Mouse (Mus musculus) midbrain, embryonic 14.5 days (tissue): ENCODE measurements around the gene Astn2. TPM values are rescaled to one million over a fixed set of nuclear protein-coding genes. Genes with fewer than 3 reads are reported as not detected.
A peak's percentile ranks its signal among the peaks of the same experiment; 100 is the strongest.
"Not testable (repeated sequence)": the region's sequence is repeated elsewhere in the genome, so short reads cannot be mapped to it uniquely, and the experiment has no call there.

Experiments used
- ATAC-seq: fragments of 200-750 bp; cut with Nextera tagmentation; 2 replicates; pipeline ENCODE4 v1.8.0; 2017; ENCODE audit warnings: moderate number of reproducible peaks, moderate library complexity; ENCODE audit not compliant: low FRiP score, low TSS enrichment
- DNase-seq: peaks from one replicate; pipeline ENCODE4 v3.0.0-alpha.2; 2015
- H3K27ac ChIP-seq: fragments of 300-500 bp; sonication (generic); replicated peaks from 2 replicates; pipeline ENCODE4 v1.5.1; 2014; ENCODE audit warnings: mild to moderate bottlenecking, low read depth, low read length, moderate library complexity
- H3K27me3 ChIP-seq: fragments of 300-500 bp; sonication (generic); 2 replicates; pipeline ENCODE4 v1.6.1; 2014; ENCODE audit warnings: low read length, control low read depth, mixed read lengths; ENCODE audit not compliant: control insufficient read depth, insufficient read depth
- H3K36me3 ChIP-seq: fragments of 300-500 bp; sonication (generic); 2 replicates; pipeline ENCODE4 v1.6.1; 2014; ENCODE audit warnings: low read length, control low read depth; ENCODE audit not compliant: control insufficient read depth, insufficient read depth
- H3K4me1 ChIP-seq: fragments of 300-500 bp; sonication (generic); 2 replicates; pipeline ENCODE4 v1.6.1; 2014; ENCODE audit warnings: mild to moderate bottlenecking, antibody characterized with exemption, low read length, control low read depth; ENCODE audit not compliant: control insufficient read depth, insufficient read depth
- H3K4me2 ChIP-seq: fragments of 300-500 bp; sonication (generic); 2 replicates; pipeline ENCODE4 v1.6.1; 2014; ENCODE audit warnings: mild to moderate bottlenecking, low read length, moderate library complexity
- H3K4me3 ChIP-seq: fragments of 300-500 bp; sonication (generic); replicated peaks from 2 replicates; pipeline ENCODE4 v1.5.1; 2014; ENCODE audit warnings: low read depth, low read length
- H3K9ac ChIP-seq: fragments of 300-500 bp; sonication (generic); replicated peaks from 2 replicates; pipeline ENCODE4 v1.6.1; 2014; ENCODE audit warnings: mild to moderate bottlenecking, low read length, moderate library complexity
- H3K9me3 ChIP-seq: fragments of 300-500 bp; sonication (generic); 2 replicates; pipeline ENCODE4 v1.6.1; 2016; ENCODE audit warnings: low read length, control low read depth, mixed read lengths; ENCODE audit not compliant: control insufficient read depth
- WGBS: fragments of 180-500 bp; shearing (Covaris S2); extraction: QIAGEN DNeasy Blood & Tissue Kit; methylation state at CpG from one replicate; pipeline ENCODE4 v1.1.7; 2014; 5-methylcytosine and 5-hydroxymethylcytosine counted together
- polyA plus RNA-seq: library from polyadenylated mRNA; unstranded; fragments of >200 nt; fragmentation: Nextera tagmentation; extraction: Ambion mirVana; gene quantifications from 2 replicates; pipeline ENCODE4 v1.2.1, GENCODE M21; 2014

Gene Astn2
- polyA plus RNA-seq, 1 experiment from 2014 or later, result 4.4 TPM

- H3K36me3 ChIP-seq, result no peaks in the 10 kb centered on the region
- H3K9me3 ChIP-seq, result no peaks in the 10 kb centered on the region
- ATAC-seq, result no peak
- no peaks in the 10 kb centered on the region for H3K27me3 ChIP-seq
- H3K4me1 ChIP-seq, result peaks cover 16% of the 10 kb centered on the region
- no peak overlapping the region for H3K27ac ChIP-seq
- WGBS, result 84% methylated on average over 3 of the region's 3 CpGs
- DNase-seq, result no peak
- no peak overlapping the region for H3K4me2 ChIP-seq
- H3K4me3 ChIP-seq, result no peak overlapping the region
- no peak overlapping the region for H3K9ac ChIP-seq
These were observed 720.0 kb downstream of the Astn2 start for GRCm38 (mm10) chr4:65684401-65684800.

- not testable (repeated sequence) for H3K4me3 ChIP-seq, ATAC-seq, H3K9ac ChIP-seq, H3K27ac ChIP-seq, H3K4me1 ChIP-seq, H3K4me2 ChIP-seq, DNase-seq, H3K36me3 ChIP-seq, H3K9me3 ChIP-seq, H3K27me3 ChIP-seq
- 27% methylated on average over 2 of the region's 2 CpGs for WGBS
These were observed 724.6 kb downstream of the Astn2 start for GRCm38 (mm10) chr4:65679786-65680185.

GRCm38 (mm10) chr4:65678929-65679328 lies 725.5 kb downstream of the Astn2 start:
- ATAC-seq, result no peak
- H3K4me3 ChIP-seq, result no peak overlapping the region
- H3K4me2 ChIP-seq, result no peak overlapping the region
- peak overlapping the region; percentile 58 for H3K27ac ChIP-seq
- peaks cover 4% of the 10 kb centered on the region; the same call in 1 of the 2 replicates for H3K4me1 ChIP-seq
- no peaks in the 10 kb centered on the region for H3K36me3 ChIP-seq
- WGBS, result 20% methylated on average over 5 of the region's 5 CpGs
- peak; percentile 53 for DNase-seq
- H3K27me3 ChIP-seq, result no peaks in the 10 kb centered on the region
- H3K9ac ChIP-seq, result no peak overlapping the region
- H3K9me3 ChIP-seq, result no peaks in the 10 kb centered on the region

- ATAC-seq (no peak), DNase-seq (no peak)
- no peak overlapping the region for H3K4me3 ChIP-seq
- H3K9ac ChIP-seq, result no peak overlapping the region
- H3K36me3 ChIP-seq, result no peaks in the 10 kb centered on the region
- no peaks in the 10 kb centered on the region for H3K9me3 ChIP-seq
- no peak overlapping the region for H3K4me2 ChIP-seq
- peak overlapping the region; percentile 58 for H3K27ac ChIP-seq
- 72% methylated on average over 5 of the region's 5 CpGs for WGBS
- H3K27me3 ChIP-seq, result no peaks in the 10 kb centered on the region
- peaks cover 4% of the 10 kb centered on the region; the same call in 1 of the 2 replicates for H3K4me1 ChIP-seq
These were observed 725.9 kb downstream of the Astn2 start for GRCm38 (mm10) chr4:65678495-65678894.

GRCm38 (mm10) chr4:65674267-65674978 lies 730.0 kb downstream of the Astn2 start:
- 91% methylated on average over 4 of the region's 4 CpGs for WGBS
- Histone ChIP-seq H3K36me3 (no peaks in the 10 kb centered on the region), H3K9me3 (no peaks in the 10 kb centered on the region), H3K4me3 (no peak overlapping the region), H3K27me3 (no peaks in the 10 kb centered on the region), H3K4me1 (peaks cover 4% of the 10 kb centered on the region; the same call in 1 of the 2 replicates), H3K27ac (no peak overlapping the region), H3K9ac (no peak overlapping the region), H3K4me2 (no peak overlapping the region)
- DNase-seq (no peak), ATAC-seq (no peak)

- H3K4me3 ChIP-seq, result no peak overlapping the region
- no peaks in the 10 kb centered on the region for H3K27me3 ChIP-seq
- H3K9ac ChIP-seq, result no peak overlapping the region
- H3K36me3 ChIP-seq, result no peaks in the 10 kb centered on the region
- DNase-seq, result no peak
- 87% methylated on average over 4 of the region's 4 CpGs for WGBS
- H3K9me3 ChIP-seq, result no peaks in the 10 kb centered on the region
- no peaks in the 10 kb centered on the region for H3K4me1 ChIP-seq
- no peak overlapping the region for H3K27ac ChIP-seq
- no peak for ATAC-seq
- H3K4me2 ChIP-seq, result no peak overlapping the region
These were observed 730.9 kb downstream of the Astn2 start for GRCm38 (mm10) chr4:65673418-65673933.

GRCm38 (mm10) chr4:65672294-65672693 lies 732.1 kb downstream of the Astn2 start:
- Histone ChIP-seq H3K4me3 (no peak overlapping the region), H3K27me3 (no peaks in the 10 kb centered on the region), H3K9me3 (no peaks in the 10 kb centered on the region), H3K36me3 (no peaks in the 10 kb centered on the region), H3K4me1 (0 out of 2 replicates have a peak, but pooled peaks cover 1% of the 10 kb centered on the region), H3K4me2 (no peak overlapping the region), H3K27ac (no peak overlapping the region), H3K9ac (no peak overlapping the region)
- ATAC-seq, result no peak
- 71% methylated on average over 2 of the region's 2 CpGs for WGBS
- DNase-seq, result no peak

GRCm38 (mm10) chr4:65671585-65672184 lies 732.7 kb downstream of the Astn2 start:
- Histone ChIP-seq H3K9ac (no peak overlapping the region), H3K27ac (no peak overlapping the region), H3K4me3 (no peak overlapping the region), H3K27me3 (no peaks in the 10 kb centered on the region), H3K4me2 (no peak overlapping the region), H3K36me3 (no peaks in the 10 kb centered on the region), H3K4me1 (0 out of 2 replicates have a peak, but pooled peaks cover 5% of the 10 kb centered on the region), H3K9me3 (no peaks in the 10 kb centered on the region)
- DNase-seq, result no peak
- no peak for ATAC-seq
- 67% methylated on average over 6 of the region's 6 CpGs for WGBS
